Mouse (Mus musculus): Measurements from ENCODE around the gene Ect2. TPM values are rescaled to one million over a fixed set of nuclear protein-coding genes. Genes with fewer than 3 reads are reported as not detected.

Ect2 gene
- polyA plus RNA-seq, 1 experiment from 2014 or later = 52.3 TPM

DNA sequence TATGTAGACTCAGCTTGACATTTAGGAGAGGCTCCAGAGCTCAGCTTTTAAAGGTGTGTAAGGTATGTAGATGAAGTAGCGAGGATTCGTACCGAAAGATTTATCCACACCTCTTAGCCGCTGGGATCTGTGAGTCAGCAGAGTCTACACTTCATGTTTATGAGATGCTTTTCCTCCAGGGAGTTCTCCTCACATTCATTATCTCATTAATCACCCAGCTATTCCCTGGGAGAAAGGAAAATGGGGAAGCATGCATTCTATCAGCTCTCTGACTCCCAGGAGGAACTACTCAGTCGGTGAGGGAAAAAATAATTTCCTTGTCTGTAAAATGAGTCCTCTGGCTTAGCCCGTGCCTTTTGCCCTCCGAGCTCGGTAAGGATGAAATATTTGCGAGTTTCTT, 83.3 kb downstream of the Ect2 start:
- H3K36me3 ChIP-seq (ENCODE audit: control insufficient read depth, insufficient read depth, low read length) = no peaks in the 10 kb centered on the region
- no peak overlapping the region for H3K4me2 ChIP-seq
- peaks cover 5% of the 10 kb centered on the region; the same call in 1 of the 2 replicates for H3K4me1 ChIP-seq (replicated peaks; ENCODE audit: control insufficient read depth, insufficient read depth, low read length)
- no peaks in the 10 kb centered on the region for H3K27me3 ChIP-seq (replicated peaks; ENCODE audit: control insufficient read depth, insufficient read depth, low read length)
- WGBS = 75% methylated on average over 9 of the region's 9 CpGs
- no peak overlapping the region for H3K9ac ChIP-seq (ENCODE audit: low read depth, low read length)
- H3K9me3 ChIP-seq (ENCODE audit: control insufficient read depth, low read length) = no peaks in the 10 kb centered on the region
- H3K4me3 ChIP-seq (ENCODE audit: low read depth, low read length) = no peak overlapping the region
- no peak for DNase-seq (ENCODE audit: low spot score)
- H3K27ac ChIP-seq (ENCODE audit: low read depth, low read length) = no peak overlapping the region
- no peak for ATAC-seq (replicated peaks; ENCODE audit: low FRiP score)

DNA sequence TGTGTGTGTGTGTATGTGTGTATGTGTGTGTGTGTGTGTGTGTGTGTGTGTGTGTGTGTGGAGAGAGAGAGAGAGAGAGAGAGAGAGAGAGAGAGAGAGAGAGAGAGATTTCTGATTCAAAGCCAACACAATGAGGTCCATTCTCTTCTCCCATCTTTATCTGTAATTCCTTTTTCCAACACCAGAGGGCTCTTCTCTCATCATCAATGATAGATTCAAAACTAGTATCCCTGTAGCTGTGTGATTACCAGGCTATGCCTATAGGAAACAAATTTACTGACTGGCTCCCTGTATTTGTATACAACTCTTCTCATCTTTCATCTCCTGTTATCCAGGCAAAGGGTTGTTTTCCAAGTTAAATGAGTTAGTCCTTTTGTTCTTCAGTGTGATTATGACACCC, 86.5 kb downstream of the Ect2 start:
- H3K9me3 ChIP-seq (ENCODE audit: control insufficient read depth, low read length) = no peaks in the 10 kb centered on the region
- H3K4me1 ChIP-seq (replicated peaks; ENCODE audit: control insufficient read depth, insufficient read depth, low read length) = no peaks in the 10 kb centered on the region
- H3K4me3 ChIP-seq (ENCODE audit: low read depth, low read length) = no peak overlapping the region
- H3K36me3 ChIP-seq (ENCODE audit: control insufficient read depth, insufficient read depth, low read length) = no peaks in the 10 kb centered on the region
- H3K9ac ChIP-seq (ENCODE audit: low read depth, low read length) = no peak overlapping the region
- no peaks in the 10 kb centered on the region for H3K27me3 ChIP-seq (replicated peaks; ENCODE audit: control insufficient read depth, insufficient read depth, low read length)
- ATAC-seq (replicated peaks; ENCODE audit: low FRiP score) (no peak), DNase-seq (ENCODE audit: low spot score) (no peak)
- no peak overlapping the region for H3K4me2 ChIP-seq
- H3K27ac ChIP-seq (ENCODE audit: low read depth, low read length) = no peak overlapping the region

DNA sequence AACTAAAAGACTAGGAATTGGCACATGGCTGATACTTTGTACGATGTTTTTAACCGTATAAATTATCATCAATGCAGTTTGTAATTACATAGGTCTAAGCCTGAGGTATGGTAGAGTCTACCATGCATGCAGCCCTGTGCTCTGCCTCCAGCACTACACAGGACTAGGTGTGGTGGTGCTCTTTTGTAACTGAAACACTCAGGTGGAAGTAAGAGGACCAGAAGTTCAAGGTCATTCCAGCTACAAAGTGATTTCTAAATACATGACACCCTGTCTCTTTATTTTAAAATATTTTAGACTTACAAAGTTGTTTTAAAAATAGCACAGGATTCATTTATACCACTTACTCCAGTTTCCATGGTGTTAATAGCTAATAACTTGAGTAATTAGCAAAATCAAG, 88.8 kb downstream of the Ect2 start:
- no peak overlapping the region for H3K4me3 ChIP-seq (ENCODE audit: low read depth, low read length)
- H3K4me1 ChIP-seq (replicated peaks; ENCODE audit: control insufficient read depth, insufficient read depth, low read length) = no peaks in the 10 kb centered on the region
- 88% methylated on average over 2 of the region's 2 CpGs for WGBS
- H3K4me2 ChIP-seq = no peak overlapping the region
- DNase-seq (ENCODE audit: low spot score) = no peak
- no peak for ATAC-seq (replicated peaks; ENCODE audit: low FRiP score)
- H3K9me3 ChIP-seq (ENCODE audit: control insufficient read depth, low read length) = no peaks in the 10 kb centered on the region
- no peaks in the 10 kb centered on the region for H3K27me3 ChIP-seq (replicated peaks; ENCODE audit: control insufficient read depth, insufficient read depth, low read length)
- no peaks in the 10 kb centered on the region for H3K36me3 ChIP-seq (ENCODE audit: control insufficient read depth, insufficient read depth, low read length)
- no peak overlapping the region for H3K9ac ChIP-seq (ENCODE audit: low read depth, low read length)
- H3K27ac ChIP-seq (ENCODE audit: low read depth, low read length) = no peak overlapping the region

DNA sequence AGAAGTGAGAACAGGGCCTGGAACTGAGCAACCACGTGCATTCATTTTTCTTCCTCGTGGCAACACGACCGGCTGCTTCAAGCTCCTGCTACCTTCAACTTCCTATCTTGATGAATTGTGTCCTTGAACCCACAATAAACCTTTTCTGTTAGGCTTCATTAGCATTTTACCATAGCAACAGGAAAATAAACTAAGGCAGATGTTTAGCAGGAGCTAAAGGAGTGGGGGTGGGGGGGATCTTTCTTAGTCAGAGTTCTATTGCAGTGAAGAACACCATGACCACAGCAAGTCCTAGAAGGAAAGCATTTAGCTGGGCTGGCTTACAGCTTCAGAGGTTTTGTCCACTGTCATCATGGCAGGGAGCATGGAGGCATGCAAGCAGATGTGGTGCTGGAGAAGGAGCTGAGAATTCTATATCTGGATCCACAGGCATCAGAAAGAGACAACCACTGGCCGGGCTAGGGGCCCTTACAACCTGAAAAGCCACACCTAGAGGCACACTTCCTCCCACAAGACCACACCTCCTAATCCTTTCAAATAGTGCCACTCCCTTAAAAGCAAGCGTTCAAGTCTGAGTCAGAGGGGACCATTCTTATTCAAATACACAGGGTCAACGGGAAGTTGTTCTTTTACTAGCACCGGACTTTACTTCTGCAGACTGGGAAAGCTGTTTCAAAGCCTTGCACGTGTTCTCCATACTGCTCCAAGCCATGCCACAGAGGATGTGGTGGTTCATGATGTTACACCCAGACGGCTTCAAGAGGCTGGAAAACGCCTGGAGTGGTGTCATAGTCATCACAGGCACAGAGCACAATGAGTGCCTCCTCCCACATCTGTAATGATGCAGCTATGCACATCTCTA, 90.0 kb downstream of the Ect2 start:
- Histone ChIP-seq H3K27me3 (replicated peaks; ENCODE audit: control insufficient read depth, insufficient read depth, low read length) (no peaks in the 10 kb centered on the region), H3K4me2 (no peak overlapping the region), H3K27ac (ENCODE audit: low read depth, low read length) (no peak overlapping the region), H3K4me1 (replicated peaks; ENCODE audit: control insufficient read depth, insufficient read depth, low read length) (no peaks in the 10 kb centered on the region), H3K4me3 (ENCODE audit: low read depth, low read length) (no peak overlapping the region), H3K9me3 (ENCODE audit: control insufficient read depth, low read length) (no peaks in the 10 kb centered on the region), H3K9ac (ENCODE audit: low read depth, low read length) (no peak overlapping the region), H3K36me3 (ENCODE audit: control insufficient read depth, insufficient read depth, low read length) (no peaks in the 10 kb centered on the region)
- 76% methylated on average over 11 of the region's 11 CpGs for WGBS
- no peak for ATAC-seq (replicated peaks; ENCODE audit: low FRiP score)
- no peak for DNase-seq (ENCODE audit: low spot score)

DNA sequence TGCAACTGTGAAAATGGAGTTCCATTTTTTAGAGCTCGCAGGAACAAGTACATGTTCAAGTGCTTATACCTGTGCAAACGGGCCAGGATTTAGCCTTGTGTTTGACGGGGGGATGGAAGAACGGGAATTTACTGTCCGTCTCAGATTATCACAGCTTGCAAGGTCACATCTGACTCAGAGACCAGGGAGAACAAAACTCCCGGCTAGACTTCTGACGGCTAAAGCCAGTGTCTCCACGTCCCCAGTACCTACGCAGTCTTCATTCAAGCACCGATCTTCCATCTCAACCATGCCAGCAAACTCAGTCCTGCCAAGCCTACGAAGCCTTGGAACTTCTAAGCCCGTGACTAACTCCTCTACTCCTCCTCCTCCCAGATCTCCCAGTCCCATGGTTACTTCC, 93.2 kb downstream of the Ect2 start:
- no peak for ATAC-seq (replicated peaks; ENCODE audit: low FRiP score)
- no peaks in the 10 kb centered on the region for H3K4me1 ChIP-seq (replicated peaks; ENCODE audit: control insufficient read depth, insufficient read depth, low read length)
- H3K4me3 ChIP-seq (ENCODE audit: low read depth, low read length) = no peak overlapping the region
- H3K9me3 ChIP-seq (ENCODE audit: control insufficient read depth, low read length) = no peaks in the 10 kb centered on the region
- no peaks in the 10 kb centered on the region for H3K27me3 ChIP-seq (replicated peaks; ENCODE audit: control insufficient read depth, insufficient read depth, low read length)
- 85% methylated on average over 12 of the region's 12 CpGs for WGBS
- no peaks in the 10 kb centered on the region for H3K36me3 ChIP-seq (ENCODE audit: control insufficient read depth, insufficient read depth, low read length)
- DNase-seq (ENCODE audit: low spot score) = no peak
- H3K9ac ChIP-seq (ENCODE audit: low read depth, low read length) = no peak overlapping the region
- no peak overlapping the region for H3K4me2 ChIP-seq
- no peak overlapping the region for H3K27ac ChIP-seq (ENCODE audit: low read depth, low read length)

DNA sequence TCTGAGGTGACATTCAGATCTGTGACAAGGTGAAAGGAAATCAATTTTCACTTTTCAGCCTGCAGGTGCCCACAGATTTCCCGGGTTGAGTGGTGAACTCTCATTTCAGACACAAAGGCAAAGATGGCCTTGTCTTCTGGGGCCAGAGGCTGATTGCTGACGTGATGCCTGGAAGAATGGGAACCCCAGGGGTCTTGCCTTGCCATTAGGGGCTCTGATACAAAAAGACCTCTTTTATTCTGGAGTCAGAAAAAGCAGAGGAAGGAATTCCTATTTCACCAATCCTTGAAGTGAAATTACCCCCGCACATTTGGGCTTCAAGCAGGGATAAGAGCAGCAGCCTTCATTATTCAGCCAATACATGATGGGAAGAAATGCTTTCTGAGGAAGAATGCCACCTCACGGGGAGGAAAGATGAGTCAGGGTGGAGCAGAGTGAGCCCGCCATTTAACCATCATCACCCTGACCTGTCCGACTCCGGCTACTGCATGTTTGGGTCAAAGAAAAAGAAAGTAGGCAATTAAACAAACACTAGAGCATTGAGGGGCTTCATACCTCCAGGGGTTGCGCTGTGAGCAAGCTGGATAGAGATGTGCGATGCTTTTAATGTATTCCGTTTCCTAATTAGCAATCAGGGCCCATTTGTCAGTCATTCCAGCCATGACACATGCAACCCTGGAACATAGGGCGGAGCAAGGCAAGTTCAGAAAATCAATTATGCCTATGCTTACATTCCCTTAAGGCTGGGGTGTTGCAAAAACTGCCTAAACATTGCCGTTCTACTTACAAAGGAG, 94.0 kb downstream of the Ect2 start:
- no peak overlapping the region for H3K4me2 ChIP-seq
- no peak for DNase-seq (ENCODE audit: low spot score)
- WGBS = 82% methylated on average over 12 of the region's 12 CpGs
- H3K9me3 ChIP-seq (ENCODE audit: control insufficient read depth, low read length) = no peaks in the 10 kb centered on the region
- no peak overlapping the region for H3K9ac ChIP-seq (ENCODE audit: low read depth, low read length)
- no peak overlapping the region for H3K27ac ChIP-seq (ENCODE audit: low read depth, low read length)
- ATAC-seq (replicated peaks; ENCODE audit: low FRiP score) = no peak
- H3K27me3 ChIP-seq (replicated peaks; ENCODE audit: control insufficient read depth, insufficient read depth, low read length) = no peaks in the 10 kb centered on the region
- no peaks in the 10 kb centered on the region for H3K4me1 ChIP-seq (replicated peaks; ENCODE audit: control insufficient read depth, insufficient read depth, low read length)
- no peak overlapping the region for H3K4me3 ChIP-seq (ENCODE audit: low read depth, low read length)
- no peaks in the 10 kb centered on the region for H3K36me3 ChIP-seq (ENCODE audit: control insufficient read depth, insufficient read depth, low read length)

DNA sequence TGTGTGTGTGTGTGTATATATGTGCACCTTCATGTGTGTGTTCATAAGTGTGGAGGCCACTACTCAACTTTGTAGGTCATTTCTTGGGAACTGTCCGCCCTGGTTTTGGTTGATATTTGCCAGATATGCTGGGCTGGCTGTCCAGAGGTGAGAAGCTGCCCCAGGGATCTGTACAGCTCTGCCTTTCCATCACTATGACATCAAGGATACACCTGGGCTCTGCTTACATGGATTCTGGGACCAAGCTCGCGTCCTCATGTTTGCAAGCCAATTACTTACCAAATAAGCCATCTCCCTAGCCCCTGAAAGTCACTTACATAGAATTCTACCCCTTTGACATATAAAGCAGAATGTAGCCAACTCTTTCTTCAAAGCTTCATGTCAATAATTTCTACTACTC, 98.2 kb downstream of the Ect2 start:
- Histone ChIP-seq H3K27me3 (replicated peaks; ENCODE audit: control insufficient read depth, insufficient read depth, low read length) (no peaks in the 10 kb centered on the region), H3K4me2 (no peak overlapping the region), H3K27ac (ENCODE audit: low read depth, low read length) (no peak overlapping the region), H3K9ac (ENCODE audit: low read depth, low read length) (no peak overlapping the region), H3K4me3 (ENCODE audit: low read depth, low read length) (no peak overlapping the region), H3K4me1 (replicated peaks; ENCODE audit: control insufficient read depth, insufficient read depth, low read length) (no peaks in the 10 kb centered on the region), H3K36me3 (ENCODE audit: control insufficient read depth, insufficient read depth, low read length) (no peaks in the 10 kb centered on the region), H3K9me3 (ENCODE audit: control insufficient read depth, low read length) (no peaks in the 10 kb centered on the region)
- WGBS = 73% methylated on average over 3 of the region's 3 CpGs
- ATAC-seq (replicated peaks; ENCODE audit: low FRiP score) (no peak), DNase-seq (ENCODE audit: low spot score) (no peak)

DNA sequence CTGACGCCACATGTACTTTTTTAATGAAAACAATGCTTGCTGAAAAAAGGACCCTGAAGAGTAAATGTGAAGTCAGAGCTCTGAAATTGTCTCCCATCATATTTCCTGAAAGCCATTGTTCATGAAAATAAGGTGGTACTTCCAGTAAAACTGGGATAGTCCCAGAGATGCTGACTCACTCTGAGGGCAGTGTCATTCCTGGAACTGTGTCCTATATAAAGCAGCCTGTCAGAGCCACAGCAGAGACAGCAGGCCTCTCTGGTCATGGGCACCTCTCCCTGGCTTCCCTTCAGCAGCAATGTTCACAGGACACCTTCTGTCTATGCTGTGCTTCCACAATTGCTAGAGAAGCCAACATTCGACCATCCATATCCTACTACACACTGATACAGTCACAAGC, 98.9 kb downstream of the Ect2 start:
- H3K27ac ChIP-seq (ENCODE audit: low read depth, low read length) = no peak overlapping the region
- DNase-seq (ENCODE audit: low spot score) (no peak), ATAC-seq (replicated peaks; ENCODE audit: low FRiP score) (no peak)
- no peak overlapping the region for H3K4me2 ChIP-seq
- no peaks in the 10 kb centered on the region for H3K27me3 ChIP-seq (replicated peaks; ENCODE audit: control insufficient read depth, insufficient read depth, low read length)
- no peaks in the 10 kb centered on the region for H3K36me3 ChIP-seq (ENCODE audit: control insufficient read depth, insufficient read depth, low read length)
- no peaks in the 10 kb centered on the region for H3K4me1 ChIP-seq (replicated peaks; ENCODE audit: control insufficient read depth, insufficient read depth, low read length)
- H3K9me3 ChIP-seq (ENCODE audit: control insufficient read depth, low read length) = no peaks in the 10 kb centered on the region
- 57% methylated on average over 2 of the region's 2 CpGs for WGBS
- no peak overlapping the region for H3K4me3 ChIP-seq (ENCODE audit: low read depth, low read length)
- no peak overlapping the region for H3K9ac ChIP-seq (ENCODE audit: low read depth, low read length)

All from liver, embryonic 11.5 days (tissue).